Mouse (Mus musculus) left cerebral cortex, adult 11 months (tissue): ENCODE data around the gene Lzts3.
A peak's percentile ranks its signal among the peaks of the same experiment; 100 is the strongest.

ENCODE experiments used
- DNase-seq: peaks from one replicate; pipeline ENCODE4 v3.0.0; 2022; ENCODE audit warnings: low spot score

Gene Lzts3

GRCm38 (mm10) chr2:130634739-130635411 is 7.7 kb downstream of the Lzts3 start:
- no peak for DNase-seq

GRCm38 (mm10) chr2:130634006-130634738 is 8.4 kb downstream of the Lzts3 start:
- DNase-seq: no peak

- no peak for DNase-seq
Measured at GRCm38 (mm10) chr2:130632887-130633675, 9.5 kb downstream of the Lzts3 start.

- no peak for DNase-seq
Measured at GRCm38 (mm10) chr2:130632416-130632815, 10.2 kb downstream of the Lzts3 start.

GRCm38 (mm10) chr2:130629839-130630203 is 12.8 kb downstream of the Lzts3 start, which contains the start of the genes Fastkd5 and Ubox5:
Fastkd5 (minus strand) TSS chr2:130630027.
Ubox5 (minus strand) TSS chr2:130630038.
- DNase-seq: peak; percentile 73

GRCm38 (mm10) chr2:130629080-130629838 is 13.3 kb downstream of the Lzts3 start:
- no peak for DNase-seq

- DNase-seq: no peak
Measured at GRCm38 (mm10) chr2:130628424-130628823, 14.2 kb downstream of the Lzts3 start.

- DNase-seq: no peak
Measured at GRCm38 (mm10) chr2:130618972-130619371, 23.6 kb downstream of the Lzts3 start.

GRCm38 (mm10) chr2:130613091-130613490 is 29.5 kb downstream of the Lzts3 start:
- DNase-seq: no peak

- no peak for DNase-seq
Measured at GRCm38 (mm10) chr2:130602195-130602594, 40.4 kb downstream of the Lzts3 start.

- DNase-seq: no peak
Measured at GRCm38 (mm10) chr2:130598399-130598798, 44.2 kb downstream of the Lzts3 start.

GRCm38 (mm10) chr2:130597601-130598010 is 45.0 kb downstream of the Lzts3 start:
- DNase-seq: peak; percentile 46

- no peak for DNase-seq
Measured at GRCm38 (mm10) chr2:130595596-130595995, 47.0 kb downstream of the Lzts3 start.

GRCm38 (mm10) chr2:130591016-130591415 is 51.6 kb downstream of the Lzts3 start:
- DNase-seq: no peak

- DNase-seq: no peak
Measured at GRCm38 (mm10) chr2:130589761-130590160, 52.8 kb downstream of the Lzts3 start.

- DNase-seq: no peak
Measured at GRCm38 (mm10) chr2:130589157-130589556, 53.4 kb downstream of the Lzts3 start.

- DNase-seq: no peak
Measured at GRCm38 (mm10) chr2:130588373-130588772, 54.2 kb downstream of the Lzts3 start.

GRCm38 (mm10) chr2:130586016-130586415 is 56.6 kb downstream of the Lzts3 start:
- DNase-seq: no peak

- DNase-seq: no peak
Measured at GRCm38 (mm10) chr2:130583902-130584560, 58.6 kb downstream of the Lzts3 start.
